In genomic region chr17:56406878-56407277, GRCm38 (mm10) we compare ENCODE assay signal across 10 mouse cellular contexts.
DNase-seq lines count a peak whose midpoint lies in the region; ATAC-seq and TF ChIP-seq lines count a peak whose summit lies in the region.
"Had no signal": no experiment of that assay in that cellular context is flagged by ENCODE, and none has a peak within 500 bp of the region (broad histone marks: within the 10 kb centered on the region; RNA-seq: fewer than 3 reads in every experiment).

No protein-coding gene starts in this region.

- no peak for TF ChIP-seq CTCF in layer of hippocampus, adult 2 months (conservative IDR thresholded peaks at IDR 0.05)

- no peak overlapping the region for H3K9ac ChIP-seq in embryonic facial prominence, embryonic 13.5 days
- no peak overlapping the region for H3K9ac ChIP-seq in hindbrain, embryonic 14.5 days
- H3K9ac ChIP-seq in neural tube, embryonic 14.5 days (replicated peaks; ENCODE audit: low read depth, low read length) = no peak overlapping the region

- H3K4me2 ChIP-seq in embryonic facial prominence, embryonic 13.5 days = no peak overlapping the region; the same call in 1 of the 2 replicates
- H3K4me2 ChIP-seq in hindbrain, embryonic 14.5 days (replicated peaks) = no peak overlapping the region
- H3K4me2 ChIP-seq in neural tube, embryonic 14.5 days (ENCODE audit: low read depth, low read length) = no peak overlapping the region

- WGBS in embryonic facial prominence, embryonic 13.5 days = 62% methylated on average over 4 of the region's 4 CpGs
- 44% methylated on average over 4 of the region's 4 CpGs for WGBS in hindbrain, embryonic 14.5 days
- WGBS in neural tube, embryonic 14.5 days = 50% methylated on average over 4 of the region's 4 CpGs

- no peak for ATAC-seq in embryonic facial prominence, embryonic 13.5 days (ENCODE audit: insufficient number of reproducible peaks, insufficient read depth, low FRiP score, low TSS enrichment, low read depth)
- ATAC-seq in hindbrain, embryonic 14.5 days (ENCODE audit: low FRiP score) = no peak
- no peak for ATAC-seq in neural tube, embryonic 14.5 days (ENCODE audit: low read depth)
- ATAC-seq: inflammation-experienced regulatory T-cells, adult 6 months had no signal

- no peaks in the 10 kb centered on the region for H3K9me3 ChIP-seq in embryonic facial prominence, embryonic 13.5 days
- no peaks in the 10 kb centered on the region for H3K9me3 ChIP-seq in hindbrain, embryonic 14.5 days (ENCODE audit: control insufficient read depth, low read length)
- H3K9me3 ChIP-seq in neural tube, embryonic 14.5 days (ENCODE audit: control insufficient read depth, low read length) = no peaks in the 10 kb centered on the region

- no peak overlapping the region for H3K4me3 ChIP-seq in layer of hippocampus, adult 2 months
- H3K4me3 ChIP-seq in embryonic facial prominence, embryonic 13.5 days = no peak overlapping the region
- H3K4me3 ChIP-seq in hindbrain, embryonic 14.5 days (replicated peaks; ENCODE audit: low read length) = no peak overlapping the region
- H3K4me3 ChIP-seq in neural tube, embryonic 14.5 days (ENCODE audit: low read depth, low read length) = no peak overlapping the region

- H3K27ac ChIP-seq in layer of hippocampus, adult 2 months = peak overlapping the region; percentile 87
- H3K27ac ChIP-seq in embryonic facial prominence, embryonic 13.5 days = peak overlapping the region; percentile 66
- peak overlapping the region; percentile 71 for H3K27ac ChIP-seq in hindbrain, embryonic 14.5 days
- peak overlapping the region; percentile 67 for H3K27ac ChIP-seq in neural tube, embryonic 14.5 days (ENCODE audit: low read depth, low read length)

- no peaks in the 10 kb centered on the region for H3K27me3 ChIP-seq in embryonic facial prominence, embryonic 13.5 days
- H3K27me3 ChIP-seq in hindbrain, embryonic 14.5 days (ENCODE audit: control insufficient read depth, insufficient read depth, low read length) = no peaks in the 10 kb centered on the region
- no peaks in the 10 kb centered on the region for H3K27me3 ChIP-seq in neural tube, embryonic 14.5 days (ENCODE audit: control insufficient read depth, insufficient read depth, low read length)

- peaks cover 29% of the 10 kb centered on the region for H3K4me1 ChIP-seq in embryonic facial prominence, embryonic 13.5 days
- H3K4me1 ChIP-seq in hindbrain, embryonic 14.5 days (replicated peaks; ENCODE audit: control insufficient read depth, insufficient read depth, low read length) = peaks cover 31% of the 10 kb centered on the region
- peaks cover 15% of the 10 kb centered on the region; the same call in 1 of the 2 replicates for H3K4me1 ChIP-seq in neural tube, embryonic 14.5 days (ENCODE audit: control insufficient read depth, insufficient read depth, low read length)

- DNase-seq in layer of hippocampus, adult 2 months (ENCODE audit: low spot score in 2 of 2) = no peak
- no peak for DNase-seq in layer of hippocampus, adult 11-12 months (ENCODE audit: low spot score)
- DNase-seq in hindbrain, embryonic 14.5 days (ENCODE audit: low spot score) = no peak
- no peak for DNase-seq in kidney, postnatal 10 days
- no peak for DNase-seq in gastrocnemius, postnatal 4 days (ENCODE audit: low spot score in 2 of 2)
- no peak for DNase-seq in c-Kit-positive CD71-positive TER-119-positive erythroid progenitor cells, embryonic 14.5 days (ENCODE audit: low spot score)
- DNase-seq: gastrocnemius, postnatal 36 days had no signal

- peaks cover 49% of the 10 kb centered on the region for H3K36me3 ChIP-seq in embryonic facial prominence, embryonic 13.5 days
- peaks cover 48% of the 10 kb centered on the region for H3K36me3 ChIP-seq in hindbrain, embryonic 14.5 days (replicated peaks; ENCODE audit: control insufficient read depth, insufficient read depth)
- H3K36me3 ChIP-seq in neural tube, embryonic 14.5 days (ENCODE audit: control insufficient read depth, insufficient read depth, low read length) = peaks cover 25% of the 10 kb centered on the region
